Mouse (Mus musculus) T-helper 1 cell (primary cell): ENCODE data around the gene Rpl10.

Experiments
- in situ Hi-C: fragments of 300-600 bp; cut with MboI, MseI; formaldehyde crosslinking; loops from one replicate; pipeline ENCODE4 v1.15.1; 2025; ENCODE audit warnings: high pct_unique_total_duplicates

Rpl10 gene

DNA sequence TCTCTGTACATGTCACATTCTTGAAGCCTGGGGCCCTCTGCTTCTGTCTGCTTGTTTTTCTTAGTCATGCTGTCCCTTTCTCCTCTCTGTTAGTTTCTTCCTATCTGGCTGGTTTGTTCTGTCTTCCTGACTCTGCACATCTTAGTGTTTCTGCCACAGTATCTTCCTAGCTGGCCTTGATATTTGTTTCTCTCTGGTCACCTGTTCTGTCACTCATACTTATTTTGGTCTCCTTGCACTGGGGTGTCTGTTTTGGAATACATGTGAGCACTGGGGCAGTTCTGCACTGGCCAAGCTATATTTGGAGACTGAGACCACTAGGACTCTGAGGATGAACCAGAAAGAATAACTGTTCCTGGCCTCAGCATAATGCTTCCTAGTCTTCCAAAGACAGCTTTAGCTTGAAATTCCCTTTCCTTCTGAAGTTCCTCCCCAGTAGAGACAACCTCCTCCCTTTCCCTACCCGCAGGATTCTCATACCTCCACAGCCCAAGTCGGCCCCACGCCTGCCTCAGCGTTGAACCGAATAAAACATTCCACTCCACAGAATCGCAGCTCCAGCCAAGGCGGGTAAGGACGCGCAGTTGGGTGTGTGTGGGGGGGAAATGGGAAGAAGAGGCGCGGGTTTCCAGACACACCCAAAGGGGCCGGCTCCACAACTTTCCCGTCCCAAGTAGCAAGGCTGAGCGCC is 10.6 kb downstream of the Rpl10 start:
- in situ Hi-C loops, result no loop called here

DNA sequence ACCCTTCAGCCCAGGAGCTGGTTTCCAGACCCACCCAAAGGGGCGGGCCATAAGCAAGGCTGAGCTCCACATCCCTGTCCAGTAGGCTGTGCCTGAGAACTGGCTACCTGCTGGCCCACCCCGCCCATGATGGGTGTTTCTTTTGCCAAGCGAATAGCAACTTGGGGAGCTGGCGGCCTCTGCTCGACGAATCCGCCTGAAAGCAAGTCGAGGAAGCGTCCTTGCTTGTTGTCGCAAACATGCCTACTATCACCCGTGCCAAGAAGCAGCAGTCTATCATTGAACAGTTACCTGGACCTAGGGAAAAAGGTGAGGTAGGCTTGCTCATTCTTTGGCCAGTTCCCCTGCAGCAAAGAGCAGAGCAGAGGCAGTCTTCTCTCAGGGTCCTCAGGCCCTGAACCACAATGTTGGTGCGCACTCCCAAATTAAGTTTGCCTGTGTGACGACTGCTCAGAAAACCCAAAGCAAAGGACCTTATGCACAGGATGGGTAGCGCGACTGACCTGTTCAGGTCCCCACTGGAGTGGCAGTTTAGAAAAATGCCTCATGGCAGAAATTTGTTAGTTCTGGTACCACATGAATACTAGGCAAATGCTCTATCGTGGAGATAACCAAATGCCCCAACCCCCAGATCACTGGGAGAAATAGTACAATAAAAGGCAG is 11.3 kb downstream of the Rpl10 start, which contains the start of the genes Taz and Dnase1l1:
TSS of gene Taz (plus strand) at position 181 of the 663 bp plus-strand sequence.
TSS of gene Dnase1l1 (minus strand) at position 606 of the 663 bp plus-strand sequence.
- in situ Hi-C loops, result no loop called here

DNA sequence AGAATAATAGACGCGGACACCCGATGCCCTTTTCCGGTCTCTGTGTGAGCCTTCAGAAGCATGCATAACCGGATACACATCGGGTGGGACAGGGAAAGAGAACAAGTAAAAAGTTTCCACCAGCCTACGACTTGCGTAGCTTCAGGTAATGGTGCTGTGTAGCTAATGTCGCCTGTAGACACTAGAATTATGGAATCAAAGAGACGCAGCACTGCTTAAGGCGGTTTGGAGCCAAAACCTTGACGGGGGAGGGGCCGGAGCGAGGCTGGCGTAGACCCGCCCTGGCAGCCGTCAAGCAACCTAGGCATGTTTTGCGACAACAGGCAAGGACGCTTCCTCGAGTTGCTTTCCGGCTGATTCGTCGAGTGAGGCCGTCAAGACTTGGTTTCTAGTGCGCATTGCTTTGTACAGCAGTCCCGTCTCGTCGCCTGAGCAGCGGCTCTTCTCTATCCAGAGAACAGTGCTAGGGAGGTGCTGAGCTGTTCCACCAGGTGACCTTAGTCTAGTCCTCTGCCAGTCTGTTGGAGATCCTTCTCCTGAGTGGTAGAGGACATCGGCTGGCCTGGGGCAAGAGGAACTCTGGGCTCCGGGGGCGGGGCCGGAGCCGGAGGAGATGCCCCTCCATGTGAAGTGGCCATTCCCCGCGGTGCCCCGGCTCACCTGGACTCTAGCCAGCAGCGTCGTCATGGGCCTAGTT is 11.9 kb downstream of the Rpl10 start:
- in situ Hi-C loops, result no loop called here

DNA sequence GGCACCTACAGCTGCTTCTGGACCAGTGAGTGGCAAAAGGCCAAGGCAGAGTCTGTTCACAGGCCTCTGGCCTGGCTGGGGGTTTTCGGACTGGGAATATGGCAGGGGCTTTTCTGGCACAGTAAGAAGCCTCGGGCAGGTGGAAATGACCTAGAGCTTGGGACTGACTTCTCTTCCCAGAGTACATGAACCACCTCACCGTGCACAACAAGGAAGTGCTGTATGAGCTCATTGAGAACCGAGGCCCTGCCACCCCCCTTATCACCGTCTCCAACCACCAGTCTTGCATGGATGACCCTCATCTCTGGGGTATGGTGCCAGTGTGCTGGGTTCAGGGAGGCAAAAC is 12.5 kb downstream of the Rpl10 start:
- in situ Hi-C loops, result no loop called here

DNA sequence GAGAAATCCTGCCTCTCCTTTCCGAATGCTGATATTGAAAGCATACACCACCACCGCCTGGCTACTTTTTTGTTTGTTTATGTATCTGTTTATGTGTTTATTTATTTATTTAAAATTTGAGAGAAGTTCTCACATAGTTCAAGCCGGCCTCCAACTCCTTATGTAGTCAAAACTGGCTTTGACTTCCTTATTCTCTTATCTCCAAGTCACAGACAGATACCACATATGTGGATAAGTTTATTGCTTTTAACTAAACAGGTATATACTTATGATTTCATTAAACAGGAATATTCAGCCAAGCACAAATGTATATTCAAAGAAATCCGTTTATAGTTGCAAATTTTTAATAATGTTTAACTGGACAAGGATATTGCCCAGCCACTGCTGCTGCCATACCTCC is 22.8 kb downstream of the Rpl10 start:
- in situ Hi-C loops, result no loop called here

DNA sequence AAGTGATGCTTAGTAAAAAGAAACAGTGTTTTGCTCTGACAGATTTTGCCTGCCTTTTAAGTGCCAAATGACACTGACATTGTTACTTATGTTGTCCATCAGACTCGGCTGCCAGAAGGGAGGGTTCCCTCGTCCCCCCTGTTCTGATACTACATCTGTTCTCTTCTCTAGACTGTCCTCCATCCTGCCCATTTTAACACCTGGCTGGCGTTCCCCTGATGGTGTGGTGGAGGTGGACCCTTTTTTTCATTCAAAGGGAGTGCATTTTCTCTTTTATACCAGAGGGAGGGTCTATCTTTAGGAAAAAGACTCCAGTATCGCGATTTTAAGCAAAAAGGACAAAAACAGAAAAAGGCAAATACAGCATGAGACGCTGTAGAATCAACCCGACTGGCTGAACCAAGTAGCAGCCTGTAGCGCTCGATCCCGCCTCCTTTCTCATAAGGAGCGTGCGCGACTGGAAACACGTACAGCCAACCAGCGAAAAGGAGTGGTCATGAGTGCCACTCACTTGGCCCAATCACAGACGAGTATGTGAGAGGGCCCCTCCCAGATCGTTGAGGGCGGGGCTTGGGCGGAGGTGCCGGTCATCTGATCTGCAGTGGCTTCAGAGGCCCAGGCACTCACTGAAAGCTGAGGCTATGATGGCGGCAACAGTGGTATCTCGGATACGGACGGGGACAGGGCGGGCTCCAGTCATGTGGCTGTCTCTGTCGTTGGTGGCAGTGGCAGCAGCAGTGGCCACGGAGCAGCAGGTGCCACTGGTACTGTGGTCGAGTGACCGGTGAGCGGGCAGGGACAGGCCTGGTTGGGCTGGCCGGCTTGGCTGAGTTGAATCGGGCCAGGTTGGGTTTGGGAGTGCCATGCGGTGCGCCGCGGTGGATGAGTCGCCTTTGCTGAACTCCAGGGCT is 26.2 kb downstream of the Rpl10 start, which contains the start of gene Atp6ap1:
TSS of gene Atp6ap1 (plus strand) at position 560 of the 911 bp plus-strand sequence.
- in situ Hi-C loops, result no loop called here

DNA sequence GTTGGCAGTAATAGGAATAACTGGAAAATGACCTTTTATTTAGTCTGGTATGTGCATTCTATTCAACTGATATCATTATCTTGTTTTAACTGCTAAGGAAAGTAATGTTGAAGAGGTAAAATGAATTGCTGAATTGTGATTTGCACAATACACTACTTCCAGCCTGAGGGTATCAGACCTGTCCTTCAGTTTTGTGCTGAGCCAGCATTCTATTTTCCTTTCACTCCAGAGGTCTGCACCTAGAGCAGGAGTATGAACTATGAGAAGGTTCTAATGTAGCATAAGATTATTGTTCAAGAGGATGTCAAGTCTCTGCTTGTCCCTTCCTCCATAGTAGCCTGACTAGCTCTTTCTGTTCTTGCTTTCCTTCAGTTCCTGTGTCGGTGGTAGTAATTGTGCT is 27.7 kb downstream of the Rpl10 start:
- in situ Hi-C loops, result no loop called here

DNA sequence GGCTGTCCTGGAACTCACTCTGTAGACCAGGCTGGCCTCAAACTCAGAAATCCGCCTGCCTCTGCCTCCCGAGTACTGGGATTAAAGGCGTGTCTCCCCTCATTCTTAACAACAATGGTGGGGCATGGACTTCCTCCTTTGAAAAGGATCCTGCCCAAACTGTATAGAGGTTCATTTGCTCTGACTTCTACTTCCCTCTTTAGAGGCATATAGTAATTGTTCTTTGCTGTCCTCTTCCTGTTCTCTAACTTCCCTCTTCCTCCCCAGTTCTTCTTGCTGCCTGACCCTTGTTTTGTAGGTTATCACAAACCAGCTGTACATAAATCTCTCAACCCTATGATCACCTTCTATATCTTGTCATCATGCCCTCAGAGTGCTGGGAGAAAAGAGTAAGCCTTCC is 29.1 kb downstream of the Rpl10 start:
- in situ Hi-C loops, result no loop called here

DNA sequence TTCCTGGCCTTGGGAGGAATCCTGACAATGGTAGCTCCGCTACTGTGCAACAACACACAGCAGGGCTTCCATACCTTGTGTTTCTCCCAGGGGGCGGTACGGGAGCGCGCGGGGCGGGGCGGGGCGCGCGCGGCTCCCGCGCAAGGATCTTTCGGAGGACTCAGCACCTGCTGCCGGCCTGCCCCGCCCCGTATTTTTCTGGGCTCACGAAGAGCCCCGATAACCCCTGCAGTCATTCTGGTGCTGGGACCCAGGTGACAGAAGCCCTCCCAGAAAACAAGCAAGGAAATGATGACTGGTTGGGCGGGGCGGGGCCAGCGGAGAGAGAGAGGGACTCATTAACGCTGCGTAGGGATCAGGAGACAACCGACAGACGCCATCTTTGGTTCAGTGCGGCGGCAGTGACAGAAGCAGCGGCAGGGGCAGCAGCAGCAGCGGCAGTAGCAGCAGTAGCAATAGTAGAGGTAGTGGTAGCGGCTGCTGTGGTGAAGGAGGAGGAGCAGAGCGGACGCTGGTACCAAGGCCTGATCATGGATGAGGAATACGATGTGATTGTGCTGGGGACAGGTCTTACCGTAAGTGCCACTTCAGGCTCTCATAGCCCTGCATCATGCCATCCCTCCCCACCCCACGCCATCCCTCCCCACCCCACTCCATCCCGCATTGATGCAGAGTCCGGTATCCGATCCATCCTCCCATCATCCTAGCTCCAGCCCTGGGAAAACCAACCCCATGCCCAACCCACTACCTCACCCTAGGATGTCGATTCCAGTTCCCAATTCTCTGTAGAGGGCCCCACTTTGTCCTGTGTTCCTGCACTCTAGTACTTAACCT is 34.5 kb downstream of the Rpl10 start, which contains the start of gene Gdi1:
TSS of gene Gdi1 (plus strand) at position 132 of the 834 bp plus-strand sequence.
- in situ Hi-C loops, result no loop called here

DNA sequence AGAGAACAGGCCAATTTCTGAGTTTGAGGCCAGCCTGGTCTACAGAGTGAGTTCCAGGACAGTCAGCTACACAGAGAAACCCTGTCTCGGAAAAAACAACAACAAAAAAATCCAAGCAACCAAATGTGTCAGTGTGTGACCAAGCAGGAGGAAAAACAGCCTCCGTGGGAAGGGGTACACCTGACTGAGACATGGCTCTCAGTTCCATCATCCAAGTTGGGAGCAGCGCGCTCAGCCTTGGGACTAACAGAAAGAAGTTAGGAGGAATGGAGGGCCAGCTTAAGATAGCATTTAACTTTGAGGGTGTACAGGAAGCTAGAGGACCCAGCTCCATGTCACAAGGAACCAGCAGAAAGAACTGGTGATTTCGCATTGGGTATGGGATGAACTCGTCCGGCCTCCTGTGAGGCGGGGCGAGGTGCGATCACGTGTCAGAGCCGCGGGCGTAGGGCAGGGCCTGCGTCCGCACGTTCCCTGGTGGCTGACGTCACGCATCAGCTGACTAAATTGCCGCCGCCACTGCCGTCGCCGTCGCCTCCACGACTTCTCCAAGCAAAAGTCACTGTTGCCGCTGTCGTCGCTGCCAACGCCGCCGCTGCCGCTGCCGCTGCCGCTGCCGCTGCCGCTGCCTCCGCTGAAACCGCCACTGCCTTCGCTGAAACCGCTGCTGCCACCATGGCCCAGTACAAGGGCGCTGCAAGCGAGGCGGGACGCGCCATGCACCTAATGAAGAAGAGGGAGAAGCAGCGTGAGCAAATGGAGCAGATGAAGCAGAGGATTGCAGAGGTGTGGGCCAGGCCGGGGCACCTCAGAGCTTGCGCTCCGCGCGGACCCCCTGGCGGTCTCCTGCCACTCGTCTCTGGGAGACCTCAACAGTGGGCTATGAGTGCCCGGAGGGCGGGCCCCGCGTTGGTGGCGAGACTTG is 42.2 kb downstream of the Rpl10 start, which contains the start of gene Fam50a:
TSS of gene Fam50a (plus strand) at position 494 of the 925 bp plus-strand sequence.
- in situ Hi-C loops, result no loop called here
